Mouse (Mus musculus): ENCODE results near the gene Med28. TPM values are rescaled to one million over a fixed set of nuclear protein-coding genes. Genes with fewer than 3 reads are reported as not detected.

Med28 gene
- polyA plus RNA-seq, 1 experiment from 2014 or later = 226 TPM

- WGBS = 87% methylated on average over 1 of the region's 1 CpGs
Measured at GRCm38 (mm10) chr5:45549586-45549985, 29.6 kb downstream of the Med28 start.

GRCm38 (mm10) chr5:45564054-45564453 is 44.0 kb downstream of the Med28 start:
- H3K4me2 ChIP-seq (ENCODE audit: low read depth, low read length) = no peak overlapping the region
- H3K9ac ChIP-seq (ENCODE audit: low read depth, low read length) = no peak overlapping the region
- WGBS = 48% methylated on average over 6 of the region's 6 CpGs
- no peak for ATAC-seq (ENCODE audit: low read depth)
- H3K36me3 ChIP-seq (ENCODE audit: control insufficient read depth, insufficient read depth, low read length) = no peaks in the 10 kb centered on the region
- no peak overlapping the region for H3K4me3 ChIP-seq (ENCODE audit: low read depth, low read length)
- no peak overlapping the region for H3K27ac ChIP-seq (replicated peaks; ENCODE audit: low read depth, low read length)
- no peak for DNase-seq (ENCODE audit: low spot score)
- no peaks in the 10 kb centered on the region for H3K27me3 ChIP-seq (replicated peaks; ENCODE audit: control insufficient read depth, insufficient read depth, low read length)
- no peaks in the 10 kb centered on the region for H3K9me3 ChIP-seq (ENCODE audit: control insufficient read depth, low read length)
- H3K4me1 ChIP-seq (ENCODE audit: control insufficient read depth, insufficient read depth, low read length) = no peaks in the 10 kb centered on the region

More at GRCm38 (mm10) chr5:45549586-45549985, 29.6 kb downstream of the Med28 start:
- ATAC-seq (ENCODE audit: low read depth) (no peak), DNase-seq (ENCODE audit: low spot score) (no peak)
- Histone ChIP-seq H3K9ac (ENCODE audit: low read depth, low read length) (no peak overlapping the region), H3K36me3 (ENCODE audit: control insufficient read depth, insufficient read depth, low read length) (no peaks in the 10 kb centered on the region), H3K4me1 (ENCODE audit: control insufficient read depth, insufficient read depth, low read length) (no peaks in the 10 kb centered on the region), H3K27ac (replicated peaks; ENCODE audit: low read depth, low read length) (no peak overlapping the region), H3K4me2 (ENCODE audit: low read depth, low read length) (no peak overlapping the region), H3K9me3 (ENCODE audit: control insufficient read depth, low read length) (no peaks in the 10 kb centered on the region), H3K4me3 (ENCODE audit: low read depth, low read length) (no peak overlapping the region), H3K27me3 (replicated peaks; ENCODE audit: control insufficient read depth, insufficient read depth, low read length) (no peaks in the 10 kb centered on the region)

- Histone ChIP-seq H3K27ac (replicated peaks; ENCODE audit: low read depth, low read length) (no peak overlapping the region), H3K9ac (ENCODE audit: low read depth, low read length) (no peak overlapping the region)
- no peak for ATAC-seq (ENCODE audit: low read depth)
Measured at GRCm38 (mm10) chr5:45565829-45566228, 45.8 kb downstream of the Med28 start.

GRCm38 (mm10) chr5:45572816-45573215 is 52.8 kb downstream of the Med28 start:
- Histone ChIP-seq H3K27ac (replicated peaks; ENCODE audit: low read depth, low read length) (no peak overlapping the region), H3K9me3 (ENCODE audit: control insufficient read depth, low read length) (no peaks in the 10 kb centered on the region), H3K9ac (ENCODE audit: low read depth, low read length) (no peak overlapping the region), H3K4me1 (ENCODE audit: control insufficient read depth, insufficient read depth, low read length) (no peaks in the 10 kb centered on the region), H3K36me3 (ENCODE audit: control insufficient read depth, insufficient read depth, low read length) (no peaks in the 10 kb centered on the region), H3K27me3 (replicated peaks; ENCODE audit: control insufficient read depth, insufficient read depth, low read length) (no peaks in the 10 kb centered on the region), H3K4me3 (ENCODE audit: low read depth, low read length) (no peak overlapping the region), H3K4me2 (ENCODE audit: low read depth, low read length) (no peak overlapping the region)
- 34% methylated on average over 5 of the region's 5 CpGs for WGBS
- ATAC-seq (ENCODE audit: low read depth) (no peak), DNase-seq (ENCODE audit: low spot score) (no peak)

More at GRCm38 (mm10) chr5:45565829-45566228, 45.8 kb downstream of the Med28 start:
- Histone ChIP-seq H3K27me3 (replicated peaks; ENCODE audit: control insufficient read depth, insufficient read depth, low read length) (no peaks in the 10 kb centered on the region), H3K9me3 (ENCODE audit: control insufficient read depth, low read length) (no peaks in the 10 kb centered on the region), H3K36me3 (ENCODE audit: control insufficient read depth, insufficient read depth, low read length) (no peaks in the 10 kb centered on the region), H3K4me2 (ENCODE audit: low read depth, low read length) (no peak overlapping the region), H3K4me3 (ENCODE audit: low read depth, low read length) (no peak overlapping the region), H3K4me1 (ENCODE audit: control insufficient read depth, insufficient read depth, low read length) (no peaks in the 10 kb centered on the region)
- WGBS = 92% methylated on average over 1 of the region's 1 CpGs
- no peak for DNase-seq (ENCODE audit: low spot score)

- Histone ChIP-seq H3K27me3 (replicated peaks; ENCODE audit: control insufficient read depth, insufficient read depth, low read length) (no peaks in the 10 kb centered on the region), H3K4me1 (ENCODE audit: control insufficient read depth, insufficient read depth, low read length) (no peaks in the 10 kb centered on the region), H3K9me3 (ENCODE audit: control insufficient read depth, low read length) (no peaks in the 10 kb centered on the region), H3K4me2 (ENCODE audit: low read depth, low read length) (no peak overlapping the region), H3K9ac (ENCODE audit: low read depth, low read length) (no peak overlapping the region), H3K4me3 (ENCODE audit: low read depth, low read length) (no peak overlapping the region), H3K27ac (replicated peaks; ENCODE audit: low read depth, low read length) (no peak overlapping the region), H3K36me3 (ENCODE audit: control insufficient read depth, insufficient read depth, low read length) (no peaks in the 10 kb centered on the region)
- ATAC-seq (ENCODE audit: low read depth) (no peak), DNase-seq (ENCODE audit: low spot score) (no peak)
- WGBS = 72% methylated on average over 3 of the region's 3 CpGs
Measured at GRCm38 (mm10) chr5:45576716-45577115, 56.7 kb downstream of the Med28 start.

- H3K9me3 ChIP-seq (ENCODE audit: control insufficient read depth, low read length) = no peaks in the 10 kb centered on the region
- DNase-seq (ENCODE audit: low spot score) = no peak
- H3K4me3 ChIP-seq (ENCODE audit: low read depth, low read length) = no peak overlapping the region
- H3K36me3 ChIP-seq (ENCODE audit: control insufficient read depth, insufficient read depth, low read length) = no peaks in the 10 kb centered on the region
- WGBS = 67% methylated on average over 1 of the region's 1 CpGs
- no peak for ATAC-seq (ENCODE audit: low read depth)
- H3K9ac ChIP-seq (ENCODE audit: low read depth, low read length) = no peak overlapping the region
- H3K27me3 ChIP-seq (replicated peaks; ENCODE audit: control insufficient read depth, insufficient read depth, low read length) = no peaks in the 10 kb centered on the region
- H3K27ac ChIP-seq (replicated peaks; ENCODE audit: low read depth, low read length) = no peak overlapping the region
- no peak overlapping the region for H3K4me2 ChIP-seq (ENCODE audit: low read depth, low read length)
- no peaks in the 10 kb centered on the region for H3K4me1 ChIP-seq (ENCODE audit: control insufficient read depth, insufficient read depth, low read length)
Measured at GRCm38 (mm10) chr5:45577376-45577775, 57.3 kb downstream of the Med28 start.

Other genes with a start within 250 kb of the Med28 start
- gene Qdpr, start 70.0 kb upstream of the Med28 start, polyA plus RNA-seq (2014; fragmentation: Nextera tagmentation; extraction: Ambion mirVana) = 122 and 125 TPM in 2 replicates
- gene Clrn2, start 66.5 kb upstream of the Med28 start, polyA plus RNA-seq (2014; fragmentation: Nextera tagmentation; extraction: Ambion mirVana) = 0.22 and 0.31 TPM in 2 replicates
- gene Lap3, start 26.9 kb upstream of the Med28 start, polyA plus RNA-seq (2014; fragmentation: Nextera tagmentation; extraction: Ambion mirVana) = 81.5 and 85.1 TPM in 2 replicates
- gene Fam184b, start 119.4 kb downstream of the Med28 start, polyA plus RNA-seq (2014; fragmentation: Nextera tagmentation; extraction: Ambion mirVana) = 2.2 and 2.4 TPM in 2 replicates
- gene Ncapg, start 149.7 kb downstream of the Med28 start, polyA plus RNA-seq (2014; fragmentation: Nextera tagmentation; extraction: Ambion mirVana) = 38.3 and 42.4 TPM in 2 replicates